Mouse (Mus musculus) kidney, adult 11 months (tissue): ENCODE results near the gene Cnn1.
A peak's percentile ranks its signal among the peaks of the same experiment; 100 is the strongest.

Experiments used
- DNase-seq: peaks from one replicate; pipeline ENCODE4 v3.0.0; 2022

The Cnn1 gene

GRCm38 (mm10) chr9:22076223-22076622 lies 22.8 kb upstream of the Cnn1 start:
- DNase-seq: no peak

- DNase-seq: no peak
Measured at GRCm38 (mm10) chr9:22084667-22085021, 14.4 kb upstream of the Cnn1 start.

DNA sequence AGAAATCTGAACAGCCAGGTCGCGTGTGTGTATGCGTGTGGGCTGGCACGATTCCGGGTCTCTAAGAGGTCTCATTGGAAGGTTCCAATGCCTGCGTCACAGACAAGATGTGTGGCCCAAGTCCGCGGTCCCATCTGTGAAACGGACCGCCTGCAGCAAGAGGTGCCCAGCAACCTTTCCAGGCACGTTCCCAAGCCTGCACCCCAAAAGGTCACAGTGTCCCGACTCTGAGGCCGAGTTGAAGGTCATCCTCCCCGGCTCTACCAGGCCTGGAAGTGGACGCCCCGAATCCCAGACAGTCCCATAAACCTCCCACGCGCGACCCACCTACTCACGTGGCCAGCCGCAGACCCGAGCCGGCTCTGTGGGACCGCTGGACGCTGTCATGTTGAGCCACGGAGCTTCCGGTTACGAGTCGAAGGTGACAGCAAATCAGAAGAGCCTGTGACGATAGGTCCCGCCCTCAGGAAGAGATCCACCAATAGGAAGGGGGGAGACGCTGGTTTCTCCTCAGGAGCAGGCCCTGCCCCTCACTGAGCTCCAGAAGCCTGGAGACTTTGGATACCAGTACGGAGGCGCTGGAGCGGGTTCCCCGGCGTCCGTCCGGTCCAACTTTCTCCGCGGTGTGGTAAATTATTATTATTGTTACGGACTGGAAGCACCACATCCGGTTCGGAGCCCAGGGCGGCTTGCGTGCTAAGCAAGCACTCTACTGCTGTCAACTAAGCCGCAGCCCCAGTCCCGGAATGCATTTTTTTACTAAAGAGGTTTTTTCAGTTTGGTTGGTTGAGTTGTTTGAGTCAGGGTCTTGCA lies 13.8 kb upstream of the Cnn1 start, which contains the start of gene Ecsit:
Gene Ecsit (minus strand): TSS at position 417 of the 813 bp plus-strand sequence.
- peak; percentile 97 for DNase-seq

DNA sequence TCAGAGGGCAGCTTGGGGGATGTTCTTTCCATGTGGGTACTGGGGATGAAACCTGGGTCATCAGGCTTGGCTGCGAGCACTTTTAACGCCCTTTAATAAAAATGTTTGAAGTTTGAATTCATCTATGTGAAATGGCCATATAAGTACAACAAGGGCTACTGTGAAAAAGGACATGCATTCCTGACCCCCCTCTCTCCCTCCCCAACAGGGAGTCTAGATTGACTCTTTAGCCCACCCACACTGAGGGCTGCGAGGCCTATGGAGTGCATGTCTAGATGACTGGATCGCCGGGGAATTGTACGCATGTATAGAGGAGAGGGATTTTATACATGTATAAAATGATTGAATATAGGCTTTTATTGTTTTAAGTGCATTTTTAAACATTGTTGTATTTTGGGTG lies 13.0 kb upstream of the Cnn1 start:
- DNase-seq: no peak

DNA sequence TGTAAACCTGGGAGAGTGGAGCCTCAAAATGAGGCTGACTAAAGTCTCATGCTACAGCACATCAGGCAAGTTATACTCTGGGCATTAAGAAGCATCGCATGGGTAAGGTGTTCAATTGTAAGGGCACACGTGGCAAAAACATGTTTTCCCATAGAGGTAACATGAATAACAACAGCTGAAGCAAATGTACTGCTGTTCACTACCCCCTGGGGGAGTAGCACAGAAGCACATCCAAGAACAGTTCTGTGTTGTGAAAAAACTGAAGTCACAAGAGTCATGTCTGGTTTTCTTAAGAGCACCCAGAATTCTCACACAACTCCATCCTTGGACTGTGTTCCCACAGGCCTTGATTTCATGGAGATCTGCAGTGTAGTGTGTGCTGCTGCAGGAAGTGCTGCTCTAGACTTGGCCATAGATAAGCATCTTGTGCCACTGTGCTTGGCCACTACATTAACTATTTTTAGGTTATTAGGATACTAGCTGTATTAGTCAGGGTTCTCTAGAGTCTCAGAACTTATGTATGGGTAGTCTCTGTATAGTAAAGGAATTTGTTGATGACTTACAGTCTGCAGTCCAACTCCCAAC lies 11.9 kb upstream of the Cnn1 start:
- DNase-seq: no peak

- no peak for DNase-seq
Measured at GRCm38 (mm10) chr9:22089281-22089680, 9.7 kb upstream of the Cnn1 start.

- no peak for DNase-seq
Measured at GRCm38 (mm10) chr9:22089986-22090385, 9.0 kb upstream of the Cnn1 start.

DNA sequence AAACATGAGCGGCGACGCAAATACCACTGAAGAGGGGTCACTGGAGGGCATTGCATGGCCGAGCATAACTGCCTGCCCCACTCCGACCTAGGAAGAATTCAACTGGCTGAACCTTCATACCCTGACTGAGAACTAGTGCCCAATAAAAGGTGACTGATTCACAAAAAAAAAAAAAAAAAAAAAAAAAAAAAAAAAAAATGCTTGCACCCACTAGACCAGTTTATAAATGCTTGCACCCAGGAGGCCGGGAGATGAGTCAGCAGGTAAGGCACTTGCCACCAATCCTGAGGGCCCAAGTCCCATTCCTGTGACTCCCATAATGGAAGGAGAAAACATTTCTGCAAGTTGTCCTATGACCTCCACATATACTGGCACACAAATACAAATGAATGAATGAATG lies 6.3 kb upstream of the Cnn1 start:
- DNase-seq: no peak

DNA sequence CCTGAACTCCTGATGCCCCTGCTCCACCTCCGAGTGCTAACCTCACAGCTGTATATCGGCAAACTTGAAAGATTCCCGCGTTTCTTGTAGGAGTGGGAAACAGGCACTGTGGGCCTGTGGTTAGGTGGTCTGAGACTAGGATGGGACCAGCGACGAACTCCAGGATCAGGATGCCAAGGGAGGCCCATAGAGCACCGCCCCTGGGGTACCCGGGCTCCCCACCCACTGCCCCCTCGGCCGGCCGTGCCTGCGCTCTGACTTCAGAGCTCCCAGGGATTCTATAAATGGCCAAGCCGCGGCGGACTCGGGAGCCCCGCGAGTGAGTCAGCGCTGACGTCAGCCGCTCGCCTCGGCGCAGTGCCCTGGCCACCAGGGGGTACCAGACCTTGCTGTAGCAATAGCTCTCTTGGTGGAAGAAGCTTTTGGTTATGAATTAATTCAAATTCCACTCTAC lies 3.1 kb upstream of the Cnn1 start:
- peak; percentile 71 for DNase-seq

DNA sequence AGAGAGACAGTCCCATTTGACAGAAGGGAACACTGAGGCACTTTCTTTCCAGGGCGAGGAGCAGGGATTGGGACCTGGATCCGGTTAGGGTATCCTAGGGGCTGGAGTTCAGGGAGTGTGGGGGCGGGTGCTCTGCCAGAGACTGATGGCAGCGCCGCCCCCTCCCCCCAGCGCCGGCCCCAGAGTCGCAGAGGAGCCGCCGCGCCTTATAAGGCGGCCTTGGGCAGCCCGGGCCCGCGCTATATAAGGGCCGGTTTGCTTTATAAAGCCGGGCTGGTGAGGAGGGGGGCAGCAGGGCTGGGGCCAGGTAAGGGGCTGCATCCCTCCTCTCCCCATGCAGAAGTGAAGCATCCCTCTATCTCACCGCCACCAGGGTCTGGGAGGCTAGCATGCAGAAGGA lies 906 bp downstream of the Cnn1 start:
- DNase-seq: no peak

GRCm38 (mm10) chr9:22108194-22108593 lies 9.2 kb downstream of the Cnn1 start:
- DNase-seq: no peak

GRCm38 (mm10) chr9:22115635-22116034 lies 16.6 kb downstream of the Cnn1 start:
- DNase-seq: no peak

GRCm38 (mm10) chr9:22116086-22116485 lies 17.1 kb downstream of the Cnn1 start:
- DNase-seq: no peak

DNA sequence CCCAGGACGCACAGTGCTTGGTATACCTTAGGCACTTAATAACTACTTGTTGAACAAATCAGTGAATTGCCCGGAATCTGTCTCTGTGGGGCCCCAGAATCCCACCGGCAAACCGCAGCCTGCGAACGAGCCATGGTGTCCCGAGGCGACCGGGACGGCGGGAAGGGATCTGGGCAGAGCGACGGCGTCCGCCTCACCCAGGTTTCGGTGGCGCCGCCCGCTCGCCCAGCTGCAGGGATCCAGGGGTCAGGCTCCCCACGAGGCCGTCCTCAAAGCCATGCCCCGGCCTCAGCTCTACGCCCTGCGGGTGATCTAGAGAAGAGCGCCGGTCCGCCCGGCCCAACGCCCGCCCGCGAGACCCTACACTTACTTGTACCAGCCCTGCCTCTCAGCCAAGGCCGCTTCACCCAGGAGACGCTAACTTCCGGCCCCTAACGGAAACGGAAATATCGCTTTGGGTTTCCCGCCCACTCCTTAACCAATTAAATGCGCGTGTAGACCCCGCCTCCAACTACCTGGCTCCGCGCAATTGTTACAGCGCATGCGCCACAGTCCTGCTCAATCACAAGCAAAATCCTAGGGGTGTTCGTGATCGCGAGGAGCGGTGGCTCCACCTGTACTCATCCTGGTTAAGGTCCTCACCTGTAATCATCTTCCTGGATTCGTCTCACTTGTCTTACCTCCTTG lies 17.9 kb downstream of the Cnn1 start, which contains the start of gene Elof1:
Gene Elof1 (minus strand): TSS at position 433 of the 687 bp plus-strand sequence.
- peak; percentile 97 for DNase-seq

DNA sequence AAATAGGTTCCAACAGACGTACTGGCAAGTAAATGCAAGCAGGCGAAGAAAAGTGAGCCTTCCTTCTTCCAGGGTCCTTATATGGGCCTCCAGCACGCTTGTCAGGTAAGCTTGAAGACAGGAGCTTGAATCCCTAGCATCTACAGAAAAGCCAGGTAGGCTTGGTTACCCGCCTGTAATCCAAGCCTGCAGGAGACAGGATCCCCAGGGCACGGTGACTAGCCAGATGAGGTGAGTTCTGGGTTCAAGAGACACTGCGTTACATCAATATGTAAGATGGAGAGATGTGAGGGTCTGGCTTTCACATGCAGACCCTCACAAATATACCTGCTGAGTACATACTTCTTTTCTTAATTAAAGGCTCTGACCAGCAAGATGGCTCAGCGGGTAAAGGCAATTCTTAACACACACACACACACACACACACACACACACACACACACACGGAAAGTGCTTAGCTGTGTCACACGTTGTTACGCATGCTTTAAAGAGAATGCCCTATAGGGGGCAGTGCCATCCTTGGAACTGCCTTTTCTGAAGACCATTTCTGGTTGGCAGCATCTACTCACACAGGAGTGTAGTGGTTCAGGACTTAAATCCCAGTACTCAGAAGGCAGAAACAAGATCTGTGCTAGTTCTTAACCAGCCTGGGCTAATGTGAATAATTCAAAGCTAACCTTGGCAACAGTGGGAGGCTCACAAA lies 18.9 kb downstream of the Cnn1 start:
- DNase-seq: peak; percentile 46

DNA sequence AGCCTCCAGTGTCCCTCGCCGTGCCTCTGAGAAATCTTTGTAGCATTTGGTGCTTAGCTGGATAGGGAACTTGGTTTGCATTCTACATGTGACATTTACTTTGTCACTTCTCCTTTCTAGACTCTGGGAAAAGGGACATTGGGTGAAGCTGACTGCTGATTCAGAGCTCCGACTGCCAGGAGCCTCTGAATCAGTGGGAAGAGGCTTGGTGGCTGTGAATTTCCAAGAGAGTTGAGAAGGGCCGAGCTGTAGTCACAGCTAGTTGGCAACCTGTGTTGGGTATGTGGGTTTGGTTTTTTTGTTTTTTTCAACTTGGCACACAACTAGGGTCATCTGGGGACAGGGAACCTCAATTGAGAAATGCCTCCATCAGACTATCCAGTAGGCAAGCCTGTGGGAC lies 20.5 kb downstream of the Cnn1 start:
- DNase-seq: no peak

DNA sequence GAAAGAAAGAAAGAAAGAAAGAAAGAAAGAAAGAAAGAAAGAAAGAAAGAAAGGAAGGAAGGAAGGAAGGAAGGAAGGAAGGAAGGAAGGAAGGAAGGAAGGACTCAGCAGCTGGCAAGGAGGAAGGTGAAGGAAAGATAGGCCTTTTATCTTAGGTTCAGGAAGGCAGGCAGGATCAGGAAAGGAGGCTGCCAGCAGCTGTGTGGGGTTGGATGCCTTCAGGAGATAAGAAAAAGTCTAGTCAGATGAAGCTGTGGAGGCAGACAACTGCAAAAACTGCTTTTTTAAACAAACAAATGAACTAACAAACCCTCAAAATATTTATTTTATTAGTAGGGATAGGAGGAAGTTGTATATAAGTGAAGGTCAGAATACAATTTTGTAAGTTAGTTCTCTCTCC lies 22.5 kb downstream of the Cnn1 start:
- DNase-seq: no peak

DNA sequence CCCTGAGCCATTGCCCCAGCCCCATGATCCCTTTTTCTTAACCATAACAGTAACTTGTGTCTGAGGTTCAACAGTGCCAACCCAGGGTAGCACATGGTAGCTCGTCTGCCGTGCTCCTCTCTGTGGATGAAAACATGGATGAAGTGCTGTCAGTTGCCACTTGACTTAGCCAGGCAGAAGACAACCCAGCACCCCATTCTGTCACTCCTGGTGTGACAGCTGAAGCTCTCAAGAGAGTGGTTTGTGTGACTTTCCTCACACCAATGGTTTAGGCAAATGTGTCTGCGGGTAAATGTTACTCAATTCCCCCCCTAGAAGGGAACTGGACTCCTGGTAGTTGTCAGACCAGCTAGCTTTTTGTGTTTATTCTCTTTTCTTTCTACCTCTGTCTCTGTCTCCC lies 23.0 kb downstream of the Cnn1 start:
- DNase-seq: no peak

GRCm38 (mm10) chr9:22123069-22123609 lies 24.1 kb downstream of the Cnn1 start:
- DNase-seq: no peak

- DNase-seq: no peak
Measured at GRCm38 (mm10) chr9:22124169-22124568, 25.2 kb downstream of the Cnn1 start.

DNA sequence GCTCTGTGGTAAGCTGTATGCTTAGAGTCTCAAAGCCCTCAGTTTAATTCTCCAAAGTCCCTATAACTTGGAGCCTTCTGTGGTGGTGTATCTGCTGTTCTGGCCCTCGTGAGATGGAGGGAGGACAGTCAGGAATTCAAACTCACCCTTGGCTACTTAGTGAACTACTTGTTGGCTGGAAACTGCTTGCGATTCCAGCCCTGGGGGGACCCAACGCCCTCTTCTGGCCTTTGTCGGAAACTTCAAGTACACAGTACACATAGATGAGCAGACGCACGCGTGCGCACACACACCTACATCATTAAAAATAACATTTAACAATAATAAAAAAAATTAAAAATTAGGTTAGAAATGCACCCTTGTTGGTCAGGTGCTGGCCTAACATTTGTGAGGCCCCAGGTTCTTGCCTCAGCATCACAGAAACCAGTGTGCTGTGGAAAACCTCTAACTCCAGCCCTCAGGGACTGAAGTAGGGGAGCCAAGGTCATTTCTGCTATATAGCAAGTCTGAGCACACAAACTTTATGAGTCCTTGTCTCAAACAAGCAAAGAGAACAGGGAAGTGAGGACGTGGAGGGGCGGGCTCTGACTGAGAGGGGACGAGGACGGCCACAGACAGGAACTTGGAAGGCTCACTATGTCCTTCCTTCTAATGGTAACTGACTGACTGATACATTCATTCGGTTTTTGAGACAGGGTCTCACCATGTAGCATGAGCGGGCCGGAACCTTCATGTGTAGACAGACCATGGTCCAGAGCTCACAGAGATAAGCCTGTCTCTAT lies 26.4 kb downstream of the Cnn1 start:
- no peak for DNase-seq
